Mouse (Mus musculus): ENCODE data around the gene Gpr88. TPM values are rescaled to one million over a fixed set of nuclear protein-coding genes. Genes with fewer than 3 reads are reported as not detected.

The Gpr88 gene
- total RNA-seq, 1 experiment = not detected

GRCm38 (mm10) chr3:116205346-116206219 lies 47.7 kb downstream of the Gpr88 start:
- no peak for TF ChIP-seq MAFK (IDR thresholded peaks at IDR 0.05; ENCODE audit: insufficient read depth, low read depth, low read length)
- TF ChIP-seq HCFC1 (IDR thresholded peaks at IDR 0.05; ENCODE audit: borderline replicate concordance, insufficient read depth, low read length) = no peak
- TF ChIP-seq ZNF384 (IDR thresholded peaks at IDR 0.05; ENCODE audit: low read depth, low read length) = no peak
- no peak for TF ChIP-seq CHD2 (IDR thresholded peaks at IDR 0.05; ENCODE audit: low read depth, low read length)
- TF ChIP-seq ZC3H11A (IDR thresholded peaks at IDR 0.05; ENCODE audit: borderline replicate concordance, low read depth, low read length) = no peak
- in situ Hi-C loops (cut with MboI; ENCODE audit: low sequenced_read_pairs in 2 of 2, unreplicated experiment in 2 of 2) = no loop called here
- Histone ChIP-seq H3K9me3 (ENCODE audit: control insufficient read depth, insufficient read depth, low read depth, low read length) (no peaks in the 10 kb centered on the region), H3K27ac (ENCODE audit: insufficient read depth, low read depth, low read length, poor library complexity, severe bottlenecking) (no peak overlapping the region), H3K4me3 (ENCODE audit: insufficient read depth in 1 of 2, low read depth in 1 of 2, low read length in 2 of 2, poor library complexity in 1 of 2, severe bottlenecking in 1 of 2) (no peak overlapping the region), H3K4me1 (ENCODE audit: control insufficient read depth in 2 of 2, insufficient read depth in 2 of 2, low read length in 2 of 2, poor library complexity in 1 of 2) (no peaks in the 10 kb centered on the region), H3K36me3 (ENCODE audit: control insufficient read depth, insufficient read depth, low read length, poor library complexity, severe bottlenecking) (no peaks in the 10 kb centered on the region), H3K9ac (ENCODE audit: insufficient read depth, low read depth, low read length, poor library complexity, severe bottlenecking) (no peak overlapping the region)
- no peak for DNase-seq (ENCODE audit: low read depth, low spot score)

DNA sequence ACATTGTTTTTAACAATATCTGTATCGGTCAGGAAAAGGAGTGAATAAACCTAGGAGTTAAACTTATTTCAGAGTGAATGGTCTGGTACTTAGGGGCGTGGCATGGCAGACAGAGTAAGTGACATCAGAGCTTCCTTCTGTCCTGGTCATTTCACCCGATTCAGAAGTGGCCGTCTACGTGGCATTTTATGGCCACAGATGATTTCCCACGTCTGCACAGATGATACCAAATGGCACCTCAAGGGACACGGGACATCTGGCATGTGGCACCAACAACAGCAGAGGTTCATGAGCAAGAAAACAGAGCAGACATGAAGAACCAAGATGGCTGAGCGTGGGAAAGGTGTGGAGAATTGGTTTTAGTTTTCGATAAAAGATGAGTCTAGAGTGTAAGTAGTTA lies 48.7 kb downstream of the Gpr88 start:
- TF ChIP-seq CHD2 (IDR thresholded peaks at IDR 0.05; ENCODE audit: low read depth, low read length) (no peak), ZC3H11A (IDR thresholded peaks at IDR 0.05; ENCODE audit: borderline replicate concordance, low read depth, low read length) (no peak), MAFK (IDR thresholded peaks at IDR 0.05; ENCODE audit: insufficient read depth, low read depth, low read length) (no peak)
- in situ Hi-C loops (cut with MboI; ENCODE audit: low sequenced_read_pairs in 2 of 2, unreplicated experiment in 2 of 2) = no loop called here
- no peak overlapping the region for H3K4me3 ChIP-seq (ENCODE audit: insufficient read depth in 1 of 2, low read depth in 1 of 2, low read length in 2 of 2, poor library complexity in 1 of 2, severe bottlenecking in 1 of 2)
- H3K9me3 ChIP-seq (ENCODE audit: control insufficient read depth, insufficient read depth, low read depth, low read length) = no peaks in the 10 kb centered on the region
- no peak overlapping the region for H3K9ac ChIP-seq (ENCODE audit: insufficient read depth, low read depth, low read length, poor library complexity, severe bottlenecking)
- no peaks in the 10 kb centered on the region for H3K4me1 ChIP-seq (ENCODE audit: control insufficient read depth in 2 of 2, insufficient read depth in 2 of 2, low read length in 2 of 2, poor library complexity in 1 of 2)
- no peak for DNase-seq (ENCODE audit: low read depth, low spot score)
- H3K36me3 ChIP-seq (ENCODE audit: control insufficient read depth, insufficient read depth, low read length, poor library complexity, severe bottlenecking) = no peaks in the 10 kb centered on the region
- no peak overlapping the region for H3K27ac ChIP-seq (ENCODE audit: insufficient read depth, low read depth, low read length, poor library complexity, severe bottlenecking)

DNA sequence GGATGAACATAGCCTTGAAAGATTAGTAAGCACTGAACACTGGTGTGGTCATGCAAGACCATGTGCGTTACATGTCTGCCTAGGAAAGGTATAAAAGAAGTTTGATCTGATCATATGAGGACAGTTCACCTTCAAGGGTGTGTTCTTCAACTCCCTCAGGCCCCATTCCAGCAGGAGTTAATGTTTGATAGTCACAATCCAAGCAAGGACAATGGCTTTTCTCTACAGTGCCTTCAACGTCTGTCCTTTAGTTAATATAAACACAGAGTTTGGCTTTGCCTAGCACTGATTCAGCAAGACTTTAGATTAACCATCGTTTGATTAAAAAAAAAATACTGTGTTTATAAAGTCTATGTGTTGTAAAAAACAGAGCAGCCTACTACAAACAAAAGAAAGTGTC lies 49.4 kb downstream of the Gpr88 start:
- in situ Hi-C loops (cut with MboI; ENCODE audit: low sequenced_read_pairs in 2 of 2, unreplicated experiment in 2 of 2) = no loop called here
- Histone ChIP-seq H3K9ac (ENCODE audit: insufficient read depth, low read depth, low read length, poor library complexity, severe bottlenecking) (no peak overlapping the region), H3K27ac (ENCODE audit: insufficient read depth, low read depth, low read length, poor library complexity, severe bottlenecking) (no peak overlapping the region), H3K4me1 (ENCODE audit: control insufficient read depth in 2 of 2, insufficient read depth in 2 of 2, low read length in 2 of 2, poor library complexity in 1 of 2) (no peaks in the 10 kb centered on the region), H3K9me3 (ENCODE audit: control insufficient read depth, insufficient read depth, low read depth, low read length) (no peaks in the 10 kb centered on the region), H3K36me3 (ENCODE audit: control insufficient read depth, insufficient read depth, low read length, poor library complexity, severe bottlenecking) (no peaks in the 10 kb centered on the region), H3K4me3 (ENCODE audit: insufficient read depth in 1 of 2, low read depth in 1 of 2, low read length in 2 of 2, poor library complexity in 1 of 2, severe bottlenecking in 1 of 2) (no peak overlapping the region)
- no peak for DNase-seq (ENCODE audit: low read depth, low spot score)
- TF ChIP-seq HCFC1 (IDR thresholded peaks at IDR 0.05; ENCODE audit: borderline replicate concordance, insufficient read depth, low read length) = no peak
- no peak for TF ChIP-seq CHD2 (IDR thresholded peaks at IDR 0.05; ENCODE audit: low read depth, low read length)
- no peak for TF ChIP-seq ZNF384 (IDR thresholded peaks at IDR 0.05; ENCODE audit: low read depth, low read length)
- no peak for TF ChIP-seq ZC3H11A (IDR thresholded peaks at IDR 0.05; ENCODE audit: borderline replicate concordance, low read depth, low read length)
- no peak for TF ChIP-seq MAFK (IDR thresholded peaks at IDR 0.05; ENCODE audit: insufficient read depth, low read depth, low read length)

GRCm38 (mm10) chr3:116200060-116200459 lies 53.2 kb downstream of the Gpr88 start:
- in situ Hi-C loops (cut with MboI; ENCODE audit: low sequenced_read_pairs in 2 of 2, unreplicated experiment in 2 of 2) = no loop called here
- H3K27ac ChIP-seq (ENCODE audit: insufficient read depth, low read depth, low read length, poor library complexity, severe bottlenecking) = no peak overlapping the region
- no peak for TF ChIP-seq ZNF384 (IDR thresholded peaks at IDR 0.05; ENCODE audit: low read depth, low read length)
- no peak for TF ChIP-seq HCFC1 (IDR thresholded peaks at IDR 0.05; ENCODE audit: borderline replicate concordance, insufficient read depth, low read length)
- no peak for TF ChIP-seq CHD2 (IDR thresholded peaks at IDR 0.05; ENCODE audit: low read depth, low read length)
- no peak for TF ChIP-seq MAFK (IDR thresholded peaks at IDR 0.05; ENCODE audit: insufficient read depth, low read depth, low read length)
- TF ChIP-seq ZC3H11A (IDR thresholded peaks at IDR 0.05; ENCODE audit: borderline replicate concordance, low read depth, low read length) = no peak

More at GRCm38 (mm10) chr3:116200060-116200459, 53.2 kb downstream of the Gpr88 start:
- Histone ChIP-seq H3K4me3 (ENCODE audit: insufficient read depth in 1 of 2, low read depth in 1 of 2, low read length in 2 of 2, poor library complexity in 1 of 2, severe bottlenecking in 1 of 2) (no peak overlapping the region), H3K36me3 (ENCODE audit: control insufficient read depth, insufficient read depth, low read length, poor library complexity, severe bottlenecking) (no peaks in the 10 kb centered on the region), H3K9me3 (ENCODE audit: control insufficient read depth, insufficient read depth, low read depth, low read length) (no peaks in the 10 kb centered on the region), H3K4me1 (ENCODE audit: control insufficient read depth in 2 of 2, insufficient read depth in 2 of 2, low read length in 2 of 2, poor library complexity in 1 of 2) (no peaks in the 10 kb centered on the region), H3K9ac (ENCODE audit: insufficient read depth, low read depth, low read length, poor library complexity, severe bottlenecking) (no peak overlapping the region)
- DNase-seq (ENCODE audit: low read depth, low spot score) = no peak

Other genes with a start within 250 kb of the Gpr88 start
- 15.2 and 25.1 TPM in 2 replicates for gene Slc30a7, start 246.1 kb downstream of the Gpr88 start, total RNA-seq (2012; rRNA removed)
- 8.4 and 8.8 TPM in 2 replicates for gene Extl2, start 246.0 kb downstream of the Gpr88 start, total RNA-seq (2012; rRNA removed)
- gene Vcam1, start 123.8 kb downstream of the Gpr88 start, total RNA-seq (2012; rRNA removed) = 0.16 and 0.27 TPM in 2 replicates
- 3.5 TPM in 2 replicates for gene Cdc14a, start 170.5 kb upstream of the Gpr88 start, total RNA-seq (2012; rRNA removed)

All from ES-E14 (cell line).